Mouse (Mus musculus) heart, embryonic 11.5 days (tissue): ENCODE measurements around the gene Gm6588. TPM values are rescaled to one million over a fixed set of nuclear protein-coding genes. Genes with fewer than 3 reads are reported as not detected.

Experiments used
- ATAC-seq: fragments of 200-750 bp; cut with Nextera tagmentation; replicated peaks from 2 replicates; pipeline ENCODE4 v1.8.0; 2017; ENCODE audit warnings: moderate library complexity; ENCODE audit not compliant: insufficient number of reproducible peaks, low FRiP score, low TSS enrichment
- H3K27ac ChIP-seq: fragments of 300-500 bp; sonication (generic); 2 replicates; pipeline ENCODE4 v1.5.1; 2014; ENCODE audit warnings: mild to moderate bottlenecking, low read depth, low read length
- H3K27me3 ChIP-seq: fragments of 300-500 bp; sonication (generic); 2 replicates; pipeline ENCODE4 v1.6.1; 2014; ENCODE audit warnings: mild to moderate bottlenecking, low read length, mixed read lengths; ENCODE audit not compliant: control insufficient read depth, insufficient read depth
- H3K36me3 ChIP-seq: fragments of 300-500 bp; sonication (generic); 2 replicates; pipeline ENCODE4 v1.6.1; 2014; ENCODE audit warnings: mild to moderate bottlenecking, low read length, moderate library complexity, mixed read lengths; ENCODE audit not compliant: control insufficient read depth, insufficient read depth
- H3K4me1 ChIP-seq: fragments of 300-500 bp; sonication (generic); 2 replicates; pipeline ENCODE4 v1.6.1; 2014; ENCODE audit warnings: low read length; ENCODE audit not compliant: control insufficient read depth, insufficient read depth
- H3K4me2 ChIP-seq: fragments of 300-500 bp; sonication (generic); 2 replicates; pipeline ENCODE4 v1.6.1; 2014; ENCODE audit warnings: mild to moderate bottlenecking, moderate library complexity
- H3K4me3 ChIP-seq: fragments of 300-500 bp; sonication (generic); 2 replicates; pipeline ENCODE4 v1.5.1; 2014; ENCODE audit warnings: low read depth, low read length
- H3K9ac ChIP-seq: fragments of 300-500 bp; sonication (generic); 2 replicates; pipeline ENCODE4 v1.6.1; 2014; ENCODE audit warnings: mild to moderate bottlenecking, low read depth, low read length, moderate library complexity
- H3K9me3 ChIP-seq: fragments of 300-500 bp; sonication (generic); replicated peaks from 2 replicates; pipeline ENCODE4 v1.6.1; 2016; ENCODE audit warnings: low read length; ENCODE audit not compliant: control insufficient read depth
- WGBS: fragments of 180-500 bp; shearing (Covaris S2); extraction: QIAGEN DNeasy Blood & Tissue Kit; methylation state at CpG from one replicate; pipeline ENCODE4 v1.1.7; 2014; ENCODE audit not compliant: insufficient replicate concordance; 5-methylcytosine and 5-hydroxymethylcytosine counted together
- polyA plus RNA-seq: library from polyadenylated mRNA; unstranded; fragments of >200 nt; fragmentation: Nextera tagmentation; extraction: Ambion mirVana; gene quantifications from 2 replicates; pipeline ENCODE4 v1.2.1, GENCODE M21; 2014

The Gm6588 gene
- polyA plus RNA-seq, 1 experiment from 2014 or later: not detected

- H3K27ac ChIP-seq: no peak overlapping the region
- ATAC-seq: no peak
Observed at GRCm38 (mm10) chr5:112498921-112499917, 50.0 kb downstream of the Gm6588 start.

GRCm38 (mm10) chr5:112499918-112500682 is 50.9 kb downstream of the Gm6588 start:
- Histone ChIP-seq H3K36me3 (no peaks in the 10 kb centered on the region), H3K27me3 (peaks cover 6% of the 10 kb centered on the region; the same call in 1 of the 2 replicates), H3K27ac (no peak overlapping the region), H3K4me1 (peaks cover 8% of the 10 kb centered on the region), H3K4me3 (no peak overlapping the region), H3K4me2 (no peak overlapping the region), H3K9me3 (no peaks in the 10 kb centered on the region), H3K9ac (no peak overlapping the region)
- 70% methylated on average over 8 of the region's 8 CpGs for WGBS
- ATAC-seq: no peak

More at GRCm38 (mm10) chr5:112498921-112499917, 50.0 kb downstream of the Gm6588 start:
- H3K36me3 ChIP-seq: no peaks in the 10 kb centered on the region
- no peak overlapping the region for H3K9ac ChIP-seq
- H3K4me2 ChIP-seq: no peak overlapping the region
- WGBS: 45% methylated on average over 13 of the region's 13 CpGs
- H3K4me1 ChIP-seq: peaks cover 8% of the 10 kb centered on the region
- no peak overlapping the region for H3K4me3 ChIP-seq
- H3K9me3 ChIP-seq: no peaks in the 10 kb centered on the region
- peaks cover 9% of the 10 kb centered on the region; the same call in 1 of the 2 replicates for H3K27me3 ChIP-seq

Other genes starting within 250 kb of the Gm6588 start
- gene Cryba4, start 196.9 kb upstream of the Gm6588 start, polyA plus RNA-seq: 0.66 TPM in 1 of 2 replicates, not detected in the other
- gene Crybb1, start 193.6 kb upstream of the Gm6588 start, polyA plus RNA-seq: not detected in 2 replicates
- gene Tpst2, start 172.7 kb upstream of the Gm6588 start, polyA plus RNA-seq: 30.2 and 31.2 TPM in 2 replicates
- 13.7 and 15.9 TPM in 2 replicates for gene Tfip11, start 123.1 kb upstream of the Gm6588 start, polyA plus RNA-seq
- 24.5 and 27.3 TPM in 2 replicates for gene Srrd, start 106.4 kb upstream of the Gm6588 start, polyA plus RNA-seq
- gene Hps4, start 106.3 kb upstream of the Gm6588 start, polyA plus RNA-seq: 19.3 and 21.4 TPM in 2 replicates
- 0.25 and 0.40 TPM in 2 replicates for gene Gm6583, start 93.4 kb upstream of the Gm6588 start, polyA plus RNA-seq
- gene Asphd2, start 54.6 kb upstream of the Gm6588 start, polyA plus RNA-seq: 4.8 and 5.4 TPM in 2 replicates
- gene Sez6l, start 127.8 kb downstream of the Gm6588 start, polyA plus RNA-seq: 0.10 TPM in 1 of 2 replicates, not detected in the other